Mouse (Mus musculus) cerebellum, adult 2 months (tissue): Measurements from ENCODE around the gene Slc39a11. TPM values are rescaled to one million over a fixed set of nuclear protein-coding genes. Genes with fewer than 3 reads are reported as not detected.

Experiments
- DNase-seq, 2 experiments: peaks; one replicate each; pipeline ENCODE4 v3.0.0; 2021
- H3K27ac ChIP-seq: fragments of 200-500 bp; 2 replicates; pipeline ENCODE4 v1.5.1; 2012; ENCODE audit warnings: low read length, control low read depth, inconsistent platforms; ENCODE audit not compliant: insufficient read depth
- H3K27me3 ChIP-seq: fragments of 200-500 bp; 2 replicates; pipeline ENCODE4 v1.6.1; 2012; ENCODE audit warnings: inconsistent platforms, mild to moderate bottlenecking, low read length, moderate library complexity; ENCODE audit not compliant: control insufficient read depth, insufficient read depth
- H3K4me1 ChIP-seq: fragments of 200-500 bp; 2 replicates; pipeline ENCODE4 v1.6.1; 2011; ENCODE audit warnings: low read length; ENCODE audit not compliant: control insufficient read depth, insufficient read depth
- H3K4me3 ChIP-seq: fragments of 200-500 bp; replicated peaks from 2 replicates; pipeline ENCODE3; 2011; ENCODE audit warnings: mild to moderate bottlenecking, low read depth, low read length, control low read depth; ENCODE audit not compliant: insufficient read depth
- CTCF ChIP-seq: fragments of 200-500 bp; IDR thresholded peaks from 2 replicates; pipeline ENCODE4 v1.5.1; 2011; ENCODE audit warnings: low read depth, mild to moderate bottlenecking, control low read depth, low read length, moderate library complexity, borderline replicate concordance; ENCODE audit not compliant: insufficient read depth
- POLR2A ChIP-seq: fragments of 200-500 bp; IDR thresholded peaks from 2 replicates; pipeline ENCODE4 v1.6.1; 2011; ENCODE audit warnings: low read length, control low read depth, borderline replicate concordance; ENCODE audit not compliant: insufficient read depth
- WGBS: fragments of 180-500 bp; shearing (Covaris S2); methylation state at CpG from one replicate; pipeline ENCODE4 v1.1.7; 2018; 5-methylcytosine and 5-hydroxymethylcytosine counted together
- polyA plus RNA-seq: library from polyadenylated mRNA; depleted of rRNA; stranded (reverse); fragments of >200 nt; gene quantifications from 2 replicates; pipeline ENCODE4 v1.2.3, GENCODE M21; 2012

The Slc39a11 gene
- polyA plus RNA-seq, 1 experiment = 14.1 TPM

DNA sequence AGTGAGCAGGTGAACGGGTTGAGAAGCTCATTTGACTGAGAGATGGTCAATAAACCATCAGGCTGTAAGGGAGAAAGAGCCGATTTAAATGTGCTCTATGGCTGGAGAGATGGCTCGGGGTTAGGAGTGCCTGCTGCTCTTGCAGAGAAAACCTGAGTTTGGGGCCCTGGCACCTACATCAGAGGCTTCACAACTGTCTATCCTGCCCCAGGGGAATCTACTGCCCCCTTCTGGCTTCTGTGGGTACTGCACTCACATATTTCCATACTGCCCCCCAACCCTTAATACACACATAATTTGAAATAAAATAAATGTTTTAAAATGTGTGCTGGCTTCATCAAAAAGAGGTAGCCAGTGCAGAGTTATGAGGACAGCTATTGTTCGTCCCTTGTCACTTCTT is 237.3 kb downstream of the Slc39a11 start:
- Histone ChIP-seq H3K27me3 (no peaks in the 10 kb centered on the region), H3K4me3 (no peak overlapping the region), H3K27ac (no peak overlapping the region), H3K4me1 (no peaks in the 10 kb centered on the region)
- DNase-seq = no peak
- TF ChIP-seq CTCF = 0 out of 2 replicates have a peak, but pooled peaks have one; percentile 11
- no peak for TF ChIP-seq POLR2A
- WGBS = 85% methylated on average over 4 of the region's 4 CpGs

DNA sequence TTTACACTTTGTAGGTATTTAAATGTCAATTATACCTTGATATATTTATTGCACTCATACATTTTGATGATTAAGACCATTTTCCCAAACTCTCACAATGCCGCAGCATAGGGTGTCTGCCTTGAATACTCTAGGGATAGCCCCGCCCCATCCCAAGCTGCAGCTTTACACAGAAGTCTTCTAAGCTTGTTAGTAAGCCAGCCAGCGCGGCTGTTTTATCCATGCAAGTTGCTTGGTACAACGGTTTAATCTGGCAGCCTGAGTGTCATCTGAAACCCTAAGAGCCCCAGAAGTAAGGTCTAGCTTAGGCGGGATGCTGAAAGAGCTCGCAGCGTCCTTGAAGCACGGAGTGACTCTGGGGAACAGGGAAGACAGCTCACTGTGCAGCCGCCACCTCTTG is 238.1 kb downstream of the Slc39a11 start:
- DNase-seq = no peak
- no peaks in the 10 kb centered on the region for H3K4me1 ChIP-seq
- no peak for TF ChIP-seq POLR2A
- TF ChIP-seq CTCF = no peak
- no peak overlapping the region for H3K4me3 ChIP-seq
- no peaks in the 10 kb centered on the region for H3K27me3 ChIP-seq
- H3K27ac ChIP-seq = no peak overlapping the region
- WGBS = 73% methylated on average over 10 of the region's 10 CpGs

DNA sequence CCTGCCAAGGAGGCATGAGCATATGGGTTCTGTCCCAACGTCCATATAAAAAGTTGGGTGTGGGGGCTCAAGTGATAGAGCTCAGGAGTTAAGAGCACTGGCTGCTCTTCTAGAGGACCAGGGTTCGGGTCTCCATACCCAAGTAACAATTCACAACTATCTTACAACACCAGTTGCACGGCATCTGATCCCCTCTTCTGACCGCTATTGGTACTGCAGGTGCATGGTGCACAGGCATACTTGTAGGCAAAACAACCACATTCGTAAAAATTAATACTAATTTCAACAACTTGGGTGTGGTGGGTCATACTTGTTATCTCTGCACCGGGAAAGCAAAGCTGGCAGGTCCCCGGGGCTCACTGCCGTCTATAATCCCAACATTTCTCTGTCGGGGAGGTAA is 240.8 kb downstream of the Slc39a11 start:
- TF ChIP-seq POLR2A = no peak
- no peak for TF ChIP-seq CTCF
- 90% methylated on average over 9 of the region's 9 CpGs for WGBS

DNA sequence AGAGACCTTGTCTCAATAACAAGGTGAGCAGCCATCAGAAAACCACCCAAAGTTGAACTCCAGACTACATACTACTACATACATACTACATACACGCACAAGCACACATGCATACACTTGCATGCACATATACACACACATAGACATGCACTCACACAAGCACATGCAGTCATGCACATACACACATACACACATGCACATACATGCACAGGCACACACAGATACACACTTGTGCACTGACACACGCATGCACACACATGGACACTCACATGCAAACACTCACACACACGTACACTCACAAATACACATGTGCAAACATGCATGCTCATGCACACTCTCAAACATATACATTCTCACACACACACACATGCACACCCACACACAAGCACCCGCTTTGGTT is 242.4 kb downstream of the Slc39a11 start:
- H3K4me1 ChIP-seq = no peaks in the 10 kb centered on the region
- no peak overlapping the region for H3K27ac ChIP-seq
- TF ChIP-seq CTCF (no peak), POLR2A (no peak)
- no peak for DNase-seq
- no peak overlapping the region for H3K4me3 ChIP-seq
- WGBS = 97% methylated on average over 4 of the region's 4 CpGs
- H3K27me3 ChIP-seq = no peaks in the 10 kb centered on the region

More for the DNA sequence above, 240.8 kb downstream of the Slc39a11 start:
- H3K4me1 ChIP-seq = no peaks in the 10 kb centered on the region
- DNase-seq = no peak
- H3K27me3 ChIP-seq = no peaks in the 10 kb centered on the region
- H3K27ac ChIP-seq = no peak overlapping the region
- no peak overlapping the region for H3K4me3 ChIP-seq

GRCm38 (mm10) chr11:113400868-113401267 is 249.0 kb downstream of the Slc39a11 start:
- WGBS = 98% methylated on average over 4 of the region's 4 CpGs
- Histone ChIP-seq H3K27me3 (no peaks in the 10 kb centered on the region), H3K4me1 (no peaks in the 10 kb centered on the region), H3K27ac (no peak overlapping the region), H3K4me3 (no peak overlapping the region)
- DNase-seq = no peak
- no peak for TF ChIP-seq POLR2A
- TF ChIP-seq CTCF = no peak

GRCm38 (mm10) chr11:113399601-113400000 is 250.3 kb downstream of the Slc39a11 start:
- no peaks in the 10 kb centered on the region for H3K27me3 ChIP-seq
- TF ChIP-seq CTCF = no peak
- no peak for TF ChIP-seq POLR2A
- H3K4me1 ChIP-seq = no peaks in the 10 kb centered on the region
- H3K27ac ChIP-seq = no peak overlapping the region
- DNase-seq = no peak
- no peak overlapping the region for H3K4me3 ChIP-seq
- WGBS = 88% methylated on average over 11 of the region's 11 CpGs

- H3K4me3 ChIP-seq = no peak overlapping the region
- TF ChIP-seq CTCF = no peak
- TF ChIP-seq POLR2A = no peak
- H3K27me3 ChIP-seq = no peaks in the 10 kb centered on the region
- no peak for DNase-seq
- no peak overlapping the region for H3K27ac ChIP-seq
- no peaks in the 10 kb centered on the region; the same call in 1 of the 2 replicates for H3K4me1 ChIP-seq
- 73% methylated on average over 1 of the region's 1 CpGs for WGBS
Measured at GRCm38 (mm10) chr11:113397394-113397793, 252.5 kb downstream of the Slc39a11 start.

DNA sequence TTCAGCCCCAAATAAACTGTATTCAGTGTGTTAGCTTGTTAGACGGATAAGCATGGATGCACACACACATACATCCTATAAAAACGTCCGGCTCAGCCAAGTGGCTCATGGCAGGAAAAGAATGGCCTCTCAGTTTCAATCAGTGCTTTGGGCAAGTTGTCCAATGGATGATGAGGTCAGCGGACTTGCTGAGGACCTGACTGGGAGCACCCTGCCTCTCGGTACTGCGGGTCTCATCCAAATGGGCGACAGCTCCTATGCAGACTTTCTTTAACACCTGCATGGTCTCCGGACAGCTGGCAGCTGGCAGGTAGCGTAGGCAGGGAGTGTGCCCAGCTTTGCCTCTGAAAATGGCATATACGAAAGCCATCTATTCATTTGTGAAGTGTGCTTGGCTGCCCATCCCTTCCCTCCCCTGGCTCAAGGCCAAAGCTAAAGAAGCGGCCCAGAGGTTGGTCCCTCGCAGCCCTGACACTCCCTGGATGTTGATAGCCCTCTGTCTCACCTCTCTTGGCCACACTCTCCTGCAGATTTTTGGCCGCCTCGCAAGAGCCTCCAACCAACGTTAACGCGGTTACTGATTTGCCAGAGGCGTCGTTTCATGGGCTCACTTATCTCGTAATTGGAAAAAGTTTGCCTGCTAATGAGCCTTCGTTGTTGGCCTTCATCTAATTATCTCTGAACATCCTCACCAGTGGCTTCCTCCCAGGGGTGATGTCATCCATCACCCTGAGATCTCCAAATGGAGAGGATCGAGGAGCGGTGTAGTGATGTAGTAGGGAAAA is 256.3 kb downstream of the Slc39a11 start:
- Histone ChIP-seq H3K4me1 (no peaks in the 10 kb centered on the region; the same call in 1 of the 2 replicates), H3K27me3 (no peaks in the 10 kb centered on the region), H3K27ac (no peak overlapping the region), H3K4me3 (no peak overlapping the region)
- no peak for DNase-seq
- WGBS = 40% methylated on average over 23 of the region's 23 CpGs
- TF ChIP-seq CTCF (no peak), POLR2A (no peak)
